Mouse (Mus musculus) intestine, embryonic 14.5 days (tissue): ENCODE results near the gene Plekhm2. TPM values are rescaled to one million over a fixed set of nuclear protein-coding genes. Genes with fewer than 3 reads are reported as not detected.
A peak's percentile ranks its signal among the peaks of the same experiment; 100 is the strongest.

Experiments used
- ATAC-seq: fragments of 200-750 bp; cut with Nextera tagmentation; replicated peaks from 2 replicates; pipeline ENCODE4 v1.8.0; 2017; ENCODE audit warnings: low read depth, moderate number of reproducible peaks, moderate TSS enrichment, moderate library complexity; ENCODE audit not compliant: low FRiP score, low TSS enrichment
- DNase-seq: peaks from one replicate; pipeline ENCODE4 v3.0.0-alpha.2; 2018; ENCODE audit warnings: low spot score
- H3K27ac ChIP-seq: fragments of 300-500 bp; sonication (generic); 2 replicates; pipeline ENCODE4 v1.5.1; 2014; ENCODE audit warnings: low read depth, mild to moderate bottlenecking, control low read depth
- H3K27me3 ChIP-seq: fragments of 300-500 bp; sonication (generic); replicated peaks from 2 replicates; pipeline ENCODE4 v1.6.1; 2014; ENCODE audit warnings: low read length, control low read depth; ENCODE audit not compliant: control insufficient read depth, insufficient read depth
- H3K36me3 ChIP-seq: fragments of 300-500 bp; sonication (generic); 2 replicates; pipeline ENCODE4 v1.6.1; 2014; ENCODE audit warnings: low read length, control low read depth; ENCODE audit not compliant: control insufficient read depth, insufficient read depth
- H3K4me1 ChIP-seq: fragments of 300-500 bp; sonication (generic); replicated peaks from 2 replicates; pipeline ENCODE4 v1.6.1; 2014; ENCODE audit warnings: low read length, control low read depth, mixed read lengths; ENCODE audit not compliant: control insufficient read depth, insufficient read depth
- H3K4me2 ChIP-seq: fragments of 300-500 bp; sonication (generic); 2 replicates; pipeline ENCODE4 v1.6.1; 2014; ENCODE audit warnings: low read length
- H3K4me3 ChIP-seq: fragments of 300-500 bp; sonication (generic); 2 replicates; pipeline ENCODE4 v1.5.1; 2014; ENCODE audit warnings: low read depth, low read length, control low read depth, mixed read lengths
- H3K9ac ChIP-seq: fragments of 300-500 bp; sonication (generic); 2 replicates; pipeline ENCODE4 v1.6.1; 2014; ENCODE audit warnings: mild to moderate bottlenecking, low read length
- H3K9me3 ChIP-seq: fragments of 300-500 bp; sonication (generic); 2 replicates; pipeline ENCODE4 v1.6.1; 2016; ENCODE audit warnings: low read length, control low read depth; ENCODE audit not compliant: control insufficient read depth
- WGBS: fragments of 180-500 bp; shearing (Covaris S2); extraction: QIAGEN DNeasy Blood & Tissue Kit; methylation state at CpG from one replicate; pipeline ENCODE4 v1.1.7; 2014; 5-methylcytosine and 5-hydroxymethylcytosine counted together
- polyA plus RNA-seq: library from polyadenylated mRNA; unstranded; fragments of >200 nt; fragmentation: Nextera tagmentation; extraction: Ambion mirVana; gene quantifications from 2 replicates; pipeline ENCODE4 v1.2.1, GENCODE M21; 2014

Plekhm2 gene
- polyA plus RNA-seq, 1 experiment from 2014 or later = 3.2 TPM

- WGBS = 79% methylated on average over 12 of the region's 12 CpGs
- Histone ChIP-seq H3K27ac (no peak overlapping the region), H3K9ac (no peak overlapping the region), H3K4me1 (peaks cover 30% of the 10 kb centered on the region), H3K4me2 (no peak overlapping the region), H3K4me3 (no peak overlapping the region), H3K36me3 (no peaks in the 10 kb centered on the region), H3K9me3 (no peaks in the 10 kb centered on the region), H3K27me3 (no peaks in the 10 kb centered on the region)
- ATAC-seq = no peak
- DNase-seq = no peak
Measured at GRCm38 (mm10) chr4:141601148-141601862, 63.4 kb downstream of the Plekhm2 start.

GRCm38 (mm10) chr4:141600364-141600763, 64.3 kb downstream of the Plekhm2 start:
- 21% methylated on average over 6 of the region's 6 CpGs for WGBS

GRCm38 (mm10) chr4:141599251-141600141, 65.2 kb downstream of the Plekhm2 start:
- under 1% methylated on average over 51 of the region's 57 CpGs for WGBS
- Histone ChIP-seq H3K4me2 (peak overlapping the region; percentile 63), H3K27me3 (no peaks in the 10 kb centered on the region), H3K9me3 (no peaks in the 10 kb centered on the region), H3K4me1 (peaks cover 19% of the 10 kb centered on the region), H3K27ac (peak overlapping the region; percentile 96), H3K4me3 (peak overlapping the region; percentile 81), H3K9ac (peak overlapping the region; percentile 92), H3K36me3 (peaks cover 12% of the 10 kb centered on the region)
- ATAC-seq = peak; percentile 36
- DNase-seq = peak; percentile 76

More at GRCm38 (mm10) chr4:141600364-141600763, 64.3 kb downstream of the Plekhm2 start:
- Histone ChIP-seq H3K4me2 (peak overlapping the region; percentile 63), H3K36me3 (peaks cover 3% of the 10 kb centered on the region), H3K9me3 (no peaks in the 10 kb centered on the region), H3K9ac (peak overlapping the region; percentile 92; the same call in 1 of the 2 replicates), H3K27me3 (no peaks in the 10 kb centered on the region), H3K27ac (peak overlapping the region; percentile 96), H3K4me1 (peaks cover 28% of the 10 kb centered on the region), H3K4me3 (no peak overlapping the region)
- ATAC-seq (no peak), DNase-seq (peak; percentile 63)

GRCm38 (mm10) chr4:141598894-141599250, 65.8 kb downstream of the Plekhm2 start:
- no peak for ATAC-seq
- 3% methylated on average over 9 of the region's 9 CpGs for WGBS
- no peak for DNase-seq

GRCm38 (mm10) chr4:141598199-141598893, 66.4 kb downstream of the Plekhm2 start:
- H3K27ac ChIP-seq = peak overlapping the region; percentile 96
- no peaks in the 10 kb centered on the region for H3K27me3 ChIP-seq
- ATAC-seq (peak; percentile 58), DNase-seq (peak; percentile 82)
- no peaks in the 10 kb centered on the region for H3K9me3 ChIP-seq
- peak overlapping the region; percentile 63 for H3K4me2 ChIP-seq
- 2% methylated on average over 19 of the region's 19 CpGs for WGBS
- H3K4me1 ChIP-seq = peaks cover 11% of the 10 kb centered on the region
- peak overlapping the region; percentile 92 for H3K9ac ChIP-seq
- peaks cover 21% of the 10 kb centered on the region for H3K36me3 ChIP-seq
- peak overlapping the region; percentile 81 for H3K4me3 ChIP-seq

More at GRCm38 (mm10) chr4:141598894-141599250, 65.8 kb downstream of the Plekhm2 start:
- Histone ChIP-seq H3K4me2 (peak overlapping the region; percentile 63), H3K4me1 (peaks cover 13% of the 10 kb centered on the region), H3K9me3 (no peaks in the 10 kb centered on the region), H3K4me3 (peak overlapping the region; percentile 81), H3K27me3 (no peaks in the 10 kb centered on the region), H3K9ac (peak overlapping the region; percentile 92), H3K36me3 (peaks cover 18% of the 10 kb centered on the region), H3K27ac (peak overlapping the region; percentile 96)

GRCm38 (mm10) chr4:141596700-141597328, 67.9 kb downstream of the Plekhm2 start:
- Histone ChIP-seq H3K36me3 (peaks cover 36% of the 10 kb centered on the region), H3K4me3 (no peak overlapping the region), H3K9me3 (no peaks in the 10 kb centered on the region), H3K4me1 (peaks cover 11% of the 10 kb centered on the region), H3K27ac (no peak overlapping the region), H3K9ac (no peak overlapping the region), H3K27me3 (no peaks in the 10 kb centered on the region), H3K4me2 (no peak overlapping the region)
- DNase-seq (no peak), ATAC-seq (no peak)
- 91% methylated on average over 8 of the region's 8 CpGs for WGBS

- WGBS = 66% methylated on average over 9 of the region's 9 CpGs
- H3K36me3 ChIP-seq = peaks cover 40% of the 10 kb centered on the region
- no peak overlapping the region for H3K4me3 ChIP-seq
- peak; percentile 17; the same call in 1 of the 2 replicates for ATAC-seq
- no peak overlapping the region for H3K9ac ChIP-seq
- no peaks in the 10 kb centered on the region for H3K27me3 ChIP-seq
- DNase-seq = no peak
- H3K9me3 ChIP-seq = no peaks in the 10 kb centered on the region
- no peak overlapping the region for H3K4me2 ChIP-seq
- H3K27ac ChIP-seq = no peak overlapping the region
- H3K4me1 ChIP-seq = peaks cover 11% of the 10 kb centered on the region
Measured at GRCm38 (mm10) chr4:141595605-141596268, 69.0 kb downstream of the Plekhm2 start.
